ENCODE assay signal across 11 mouse cellular contexts in genomic region chr9:123928118-123928758, GRCm38 (mm10). TPM values are rescaled to one million over a fixed set of nuclear protein-coding genes. Genes with fewer than 3 reads are reported as not detected.
DNase-seq lines count a peak whose midpoint lies in the region; ATAC-seq and TF ChIP-seq lines count a peak whose summit lies in the region.
"Had no signal": no experiment of that assay in that cellular context is flagged by ENCODE, and none has a peak within 500 bp of the region (broad histone marks: within the 10 kb centered on the region; RNA-seq: fewer than 3 reads in every experiment).

No protein-coding gene starts in this region.

- peak overlapping the region; percentile 86 for H3K27ac ChIP-seq in brown adipose tissue, adult 24 weeks (replicated peaks; ENCODE audit: low read depth, low read length)
- peak overlapping the region; percentile 80 for H3K27ac ChIP-seq in liver, embryonic 15.5 days (replicated peaks)
- H3K27ac ChIP-seq in stomach, embryonic 15.5 days = peak overlapping the region; percentile 57; the same call in 1 of the 2 replicates
- H3K27ac ChIP-seq in hindbrain, postnatal 0 days = no peak overlapping the region

- H3K4me3 ChIP-seq in brown adipose tissue, adult 24 weeks (ENCODE audit: insufficient read depth, low read depth, low read length) = no peak overlapping the region
- H3K4me3 ChIP-seq in liver, embryonic 15.5 days (replicated peaks) = peak overlapping the region; percentile 41
- no peak overlapping the region for H3K4me3 ChIP-seq in stomach, embryonic 15.5 days (replicated peaks)
- no peak overlapping the region for H3K4me3 ChIP-seq in hindbrain, postnatal 0 days (ENCODE audit: low read length)

- peak; percentile 95 for DNase-seq in heart, adult 11 months
- DNase-seq in heart, postnatal 14 days = no peak
- no peak for DNase-seq in gastrocnemius, postnatal 10 days
- no peak for DNase-seq in hindbrain, postnatal 0 days (ENCODE audit: low spot score)
- no peak for DNase-seq in Muller cell, postnatal 12 days (ENCODE audit: inconsistent ontology term)

- peak overlapping the region; percentile 69 for H3K4me2 ChIP-seq in liver, embryonic 15.5 days
- no peak overlapping the region for H3K4me2 ChIP-seq in stomach, embryonic 15.5 days
- no peak overlapping the region for H3K4me2 ChIP-seq in hindbrain, postnatal 0 days (ENCODE audit: low read depth, low read length)
- H3K4me2 ChIP-seq: lung, embryonic 14.5 days had no signal

- no peak for ATAC-seq in liver, embryonic 15.5 days (ENCODE audit: insufficient read depth)
- ATAC-seq in stomach, embryonic 15.5 days (ENCODE audit: insufficient read depth, low FRiP score, low read depth) = no peak
- ATAC-seq in hindbrain, postnatal 0 days = no peak
- ATAC-seq: forebrain, embryonic 14.5 days; Patski had no signal

- H3K36me3 ChIP-seq in liver, embryonic 15.5 days (replicated peaks) = no peaks in the 10 kb centered on the region
- no peaks in the 10 kb centered on the region for H3K36me3 ChIP-seq in stomach, embryonic 15.5 days
- H3K36me3 ChIP-seq in hindbrain, postnatal 0 days (ENCODE audit: insufficient read depth, low read length) = no peaks in the 10 kb centered on the region

- no peaks in the 10 kb centered on the region for H3K27me3 ChIP-seq in liver, embryonic 15.5 days
- H3K27me3 ChIP-seq in stomach, embryonic 15.5 days (replicated peaks) = no peaks in the 10 kb centered on the region
- H3K27me3 ChIP-seq in hindbrain, postnatal 0 days (ENCODE audit: insufficient read depth, low read length) = no peaks in the 10 kb centered on the region
- H3K27me3 ChIP-seq: Patski had no signal

- H3K4me1 ChIP-seq in brown adipose tissue, adult 24 weeks (ENCODE audit: control insufficient read depth, insufficient read depth, insufficient read length, low read length) = peaks cover 17% of the 10 kb centered on the region; the same call in 1 of the 2 replicates
- peaks cover 82% of the 10 kb centered on the region for H3K4me1 ChIP-seq in liver, embryonic 15.5 days (replicated peaks)
- peaks cover 14% of the 10 kb centered on the region for H3K4me1 ChIP-seq in stomach, embryonic 15.5 days
- no peaks in the 10 kb centered on the region for H3K4me1 ChIP-seq in hindbrain, postnatal 0 days (ENCODE audit: insufficient read depth, low read length)

- no peaks in the 10 kb centered on the region; the same call in 1 of the 2 replicates for H3K9me3 ChIP-seq in liver, embryonic 15.5 days (replicated peaks)
- no peaks in the 10 kb centered on the region for H3K9me3 ChIP-seq in stomach, embryonic 15.5 days
- no peaks in the 10 kb centered on the region for H3K9me3 ChIP-seq in hindbrain, postnatal 0 days (ENCODE audit: low read length)

- 13% methylated on average over 12 of the region's 12 CpGs for WGBS in liver, embryonic 15.5 days (ENCODE audit: insufficient replicate concordance)
- 62% methylated on average over 12 of the region's 12 CpGs for WGBS in stomach, embryonic 15.5 days
- 87% methylated on average over 12 of the region's 12 CpGs for WGBS in hindbrain, postnatal 0 days

- peak overlapping the region; percentile 52 for H3K9ac ChIP-seq in liver, embryonic 15.5 days
- H3K9ac ChIP-seq in stomach, embryonic 15.5 days = no peak overlapping the region
- no peak overlapping the region for H3K9ac ChIP-seq in hindbrain, postnatal 0 days (replicated peaks; ENCODE audit: low read length)
- H3K9ac ChIP-seq: lung, embryonic 14.5 days had no signal

- intact Hi-C loops in heart, postnatal 14 days (cut with DNase I) = no loop called here

- no peak for TF ChIP-seq CTCF in hindbrain, postnatal 0 days (IDR thresholded peaks at IDR 0.05; ENCODE audit: low read depth)

RNA-seq across cellular contexts. Expression of gene Ccr1, which starts 40.3 kb away (rescaled TPM):
- 1 to 10 TPM; 1.2 to 1.6 TPM for total RNA-seq in heart, postnatal 14 days (2021)
- polyA plus RNA-seq in brown adipose tissue, adult 24 weeks (2012; ENCODE audit: insufficient read depth, insufficient read length, missing spikeins) = 0.54 and 0.59 TPM in 2 replicates
- 3.2 and 3.3 TPM in 2 replicates for polyA plus RNA-seq in liver, embryonic 15.5 days (2015; fragmentation: Nextera tagmentation; extraction: Ambion mirVana)
- polyA plus RNA-seq in stomach, embryonic 15.5 days (2015; fragmentation: Nextera tagmentation; extraction: Ambion mirVana) = 4.1 and 4.8 TPM in 2 replicates
- 1 to 10 TPM; 1.4 to 3.3 TPM for total RNA-seq in gastrocnemius, postnatal 10 days (2021)
- total RNA-seq in hindbrain, postnatal 0 days (2014; rRNA removed) = 0.21 and 0.86 TPM in 2 replicates
- 0.63 and 0.66 TPM in 2 replicates for polyA plus RNA-seq in hindbrain, postnatal 0 days (2015; fragmentation: Nextera tagmentation; extraction: Ambion mirVana)
- polyA plus RNA-seq: Patski had no signal

RNA-seq across cellular contexts. Expression of gene Ccr1l1, which starts 50.0 kb away (rescaled TPM):
- total RNA-seq in heart, postnatal 14 days (2021) = not detected
- polyA plus RNA-seq in brown adipose tissue, adult 24 weeks (2012; ENCODE audit: insufficient read depth, insufficient read length, missing spikeins) = not detected in 2 replicates
- polyA plus RNA-seq in liver, embryonic 15.5 days (2015; fragmentation: Nextera tagmentation; extraction: Ambion mirVana) = not detected in 2 replicates
- not detected in 2 replicates for polyA plus RNA-seq in stomach, embryonic 15.5 days (2015; fragmentation: Nextera tagmentation; extraction: Ambion mirVana)
- total RNA-seq in gastrocnemius, postnatal 10 days (2021) = not detected
- not detected in 2 replicates for total RNA-seq in hindbrain, postnatal 0 days (2014; rRNA removed)
- polyA plus RNA-seq in hindbrain, postnatal 0 days (2015; fragmentation: Nextera tagmentation; extraction: Ambion mirVana) = not detected in 2 replicates
- polyA plus RNA-seq: forebrain, embryonic 14.5 days; lung, embryonic 14.5 days; Patski had no signal
